Mouse (Mus musculus) forebrain, embryonic 13.5 days (tissue): ENCODE measurements around the gene Maml2. TPM values are rescaled to one million over a fixed set of nuclear protein-coding genes. Genes with fewer than 3 reads are reported as not detected.

Source experiments
- ATAC-seq: fragments of 200-750 bp; cut with Nextera tagmentation; 2 replicates; pipeline ENCODE4 v1.8.0; 2017
- H3K27ac ChIP-seq: fragments of 300-500 bp; sonication (generic); 2 replicates; pipeline ENCODE4 v1.5.1; 2015; ENCODE audit warnings: inconsistent platforms, mild to moderate bottlenecking, moderate library complexity
- H3K27me3 ChIP-seq: fragments of 300-500 bp; sonication (generic); 2 replicates; pipeline ENCODE4 v1.6.1; 2015; ENCODE audit warnings: mild to moderate bottlenecking, inconsistent platforms
- H3K36me3 ChIP-seq: fragments of 300-500 bp; sonication (generic); 2 replicates; pipeline ENCODE4 v1.6.1; 2015; ENCODE audit warnings: mild to moderate bottlenecking, inconsistent platforms; ENCODE audit not compliant: poor library complexity, severe bottlenecking
- H3K4me1 ChIP-seq: fragments of 300-500 bp; sonication (generic); 2 replicates; pipeline ENCODE4 v1.6.1; 2015; ENCODE audit warnings: inconsistent platforms
- H3K4me2 ChIP-seq: fragments of 300-500 bp; sonication (generic); 2 replicates; pipeline ENCODE4 v1.6.1; 2015; ENCODE audit warnings: inconsistent platforms, mild to moderate bottlenecking, moderate library complexity
- H3K4me3 ChIP-seq: fragments of 300-500 bp; sonication (generic); 2 replicates; pipeline ENCODE4 v1.5.1; 2015; ENCODE audit warnings: mild to moderate bottlenecking, inconsistent platforms
- H3K9ac ChIP-seq: fragments of 300-500 bp; sonication (generic); 2 replicates; pipeline ENCODE4 v1.6.1; 2015; ENCODE audit warnings: mild to moderate bottlenecking, inconsistent platforms
- H3K9me3 ChIP-seq: fragments of 300-500 bp; sonication (generic); replicated peaks from 2 replicates; pipeline ENCODE4 v1.6.1; 2016; ENCODE audit warnings: inconsistent platforms
- WGBS: fragments of 180-500 bp; shearing (Covaris S2); methylation state at CpG from one replicate; pipeline ENCODE4 v1.1.7; 2015; 5-methylcytosine and 5-hydroxymethylcytosine counted together
- polyA plus RNA-seq: library from polyadenylated mRNA; unstranded; fragments of >200 nt; fragmentation: Nextera tagmentation; extraction: Ambion mirVana; gene quantifications from 2 replicates; pipeline ENCODE4 v1.2.1, GENCODE M21; 2015

The Maml2 gene
- polyA plus RNA-seq, 1 experiment from 2014 or later, result 8.8 TPM

DNA sequence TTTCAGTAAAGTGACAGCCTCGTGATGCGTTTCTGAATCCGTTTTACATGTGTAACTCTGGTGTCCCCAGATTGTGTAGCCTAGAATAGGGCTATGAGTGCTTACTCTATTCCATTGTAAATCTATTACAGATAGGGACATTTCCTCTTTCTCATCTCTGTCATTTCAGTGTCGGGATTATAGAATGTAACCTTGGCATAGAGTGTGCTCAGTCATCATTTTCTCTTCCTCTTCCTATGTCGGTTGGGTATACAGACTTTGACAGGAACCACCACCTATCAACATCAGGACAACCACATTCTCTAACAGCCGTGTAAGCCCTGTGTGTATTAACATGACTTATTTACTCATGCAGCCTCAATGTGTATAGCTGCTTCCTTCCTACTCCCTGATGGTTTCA lies 248.0 kb downstream of the Maml2 start:
- no peak overlapping the region for H3K9ac ChIP-seq
- H3K4me1 ChIP-seq, result peaks cover 31% of the 10 kb centered on the region
- no peak overlapping the region for H3K27ac ChIP-seq
- no peak overlapping the region for H3K4me2 ChIP-seq
- no peak overlapping the region for H3K4me3 ChIP-seq
- no peaks in the 10 kb centered on the region for H3K27me3 ChIP-seq
- WGBS, result 82% methylated on average over 6 of the region's 6 CpGs
- no peak for ATAC-seq
- H3K9me3 ChIP-seq, result no peaks in the 10 kb centered on the region
- no peaks in the 10 kb centered on the region for H3K36me3 ChIP-seq

DNA sequence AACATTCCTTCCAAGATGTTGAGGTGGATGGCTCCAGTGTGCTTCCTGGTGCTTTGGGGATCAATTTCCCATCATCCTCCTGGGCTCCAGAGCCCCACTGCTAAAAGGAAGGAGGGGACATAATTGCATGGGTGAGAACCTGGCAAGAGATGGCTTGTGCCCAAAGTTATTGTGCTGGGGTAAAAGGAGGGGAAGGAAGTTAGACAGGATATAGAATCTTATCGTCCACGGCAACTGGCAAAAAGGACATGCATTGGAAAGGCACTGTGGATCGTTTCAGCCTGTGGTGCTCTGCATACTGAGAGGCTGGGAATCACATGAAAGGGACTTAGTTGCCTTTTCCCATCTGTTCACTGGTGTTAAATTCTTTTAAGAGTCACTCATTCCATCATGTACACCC lies 252.2 kb downstream of the Maml2 start:
- peaks cover 16% of the 10 kb centered on the region for H3K4me1 ChIP-seq
- no peak overlapping the region for H3K27ac ChIP-seq
- WGBS, result 63% methylated on average over 3 of the region's 3 CpGs
- ATAC-seq, result no peak
- H3K4me2 ChIP-seq, result no peak overlapping the region
- H3K27me3 ChIP-seq, result no peaks in the 10 kb centered on the region
- H3K36me3 ChIP-seq, result no peaks in the 10 kb centered on the region
- no peaks in the 10 kb centered on the region for H3K9me3 ChIP-seq
- no peak overlapping the region for H3K9ac ChIP-seq
- H3K4me3 ChIP-seq, result no peak overlapping the region

DNA sequence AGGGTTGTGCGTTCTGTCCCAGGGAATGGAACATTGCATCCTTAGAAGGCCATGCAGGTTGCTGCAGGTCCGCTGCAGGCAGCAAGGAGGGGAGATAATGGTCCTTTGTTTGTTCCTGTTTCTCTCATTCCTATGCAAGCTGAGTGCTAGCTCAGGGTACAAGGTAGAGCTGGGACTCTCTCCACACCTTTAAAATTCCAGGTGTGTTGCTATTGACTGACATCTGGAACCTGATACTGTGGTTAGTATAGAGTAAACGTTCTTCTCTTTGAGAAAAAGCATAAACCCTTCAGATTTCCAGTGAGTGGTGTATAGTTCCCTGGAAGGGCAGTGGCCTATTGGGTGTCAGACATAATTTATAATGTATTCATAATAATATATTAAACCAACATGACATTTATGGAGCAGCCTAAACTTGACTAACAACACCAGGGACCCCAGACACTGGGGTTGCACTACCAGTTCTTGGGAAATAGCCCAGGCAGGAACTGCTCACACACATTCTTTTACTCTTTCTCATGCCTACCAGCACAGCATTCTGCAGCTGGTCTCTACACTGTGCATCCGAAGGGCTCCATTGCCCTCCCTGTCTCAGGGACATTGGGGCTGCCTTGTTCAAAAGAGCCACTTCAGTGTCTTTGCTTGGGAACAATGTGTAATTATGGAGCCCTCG lies 254.8 kb downstream of the Maml2 start:
- 69% methylated on average over 5 of the region's 5 CpGs for WGBS
- no peaks in the 10 kb centered on the region for H3K27me3 ChIP-seq

DNA sequence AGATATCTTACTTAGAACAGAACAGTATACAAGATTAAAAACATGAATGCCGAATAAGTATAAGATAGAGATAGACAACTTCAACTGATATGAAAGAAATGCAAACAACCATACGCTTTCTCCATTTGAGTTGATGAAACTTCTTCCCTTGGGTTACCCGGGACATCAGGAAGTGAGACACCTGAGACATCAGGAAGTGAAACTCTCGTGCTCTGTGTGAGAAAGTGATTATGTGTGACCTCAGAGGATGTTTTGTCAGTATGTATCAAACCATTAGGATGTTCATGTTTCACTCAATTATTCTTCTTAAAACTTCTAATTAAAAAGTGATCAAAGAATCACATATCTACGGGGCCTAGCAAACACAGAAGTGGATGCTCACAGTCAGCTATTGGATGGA lies 257.0 kb downstream of the Maml2 start:
- no peak overlapping the region for H3K9ac ChIP-seq
- H3K27ac ChIP-seq, result no peak overlapping the region
- H3K4me3 ChIP-seq, result no peak overlapping the region
- H3K9me3 ChIP-seq, result no peaks in the 10 kb centered on the region
- H3K36me3 ChIP-seq, result no peaks in the 10 kb centered on the region
- peaks cover 11% of the 10 kb centered on the region for H3K4me1 ChIP-seq
- no peak for ATAC-seq
- no peak overlapping the region for H3K4me2 ChIP-seq
- WGBS, result 91% methylated on average over 5 of the region's 5 CpGs
- no peaks in the 10 kb centered on the region for H3K27me3 ChIP-seq

More for the DNA sequence above, 254.8 kb downstream of the Maml2 start:
- no peak overlapping the region for H3K4me3 ChIP-seq
- H3K36me3 ChIP-seq, result no peaks in the 10 kb centered on the region
- no peak overlapping the region for H3K27ac ChIP-seq
- H3K4me1 ChIP-seq, result peaks cover 24% of the 10 kb centered on the region
- H3K9me3 ChIP-seq, result no peaks in the 10 kb centered on the region
- ATAC-seq, result no peak
- no peak overlapping the region for H3K4me2 ChIP-seq
- H3K9ac ChIP-seq, result no peak overlapping the region

DNA sequence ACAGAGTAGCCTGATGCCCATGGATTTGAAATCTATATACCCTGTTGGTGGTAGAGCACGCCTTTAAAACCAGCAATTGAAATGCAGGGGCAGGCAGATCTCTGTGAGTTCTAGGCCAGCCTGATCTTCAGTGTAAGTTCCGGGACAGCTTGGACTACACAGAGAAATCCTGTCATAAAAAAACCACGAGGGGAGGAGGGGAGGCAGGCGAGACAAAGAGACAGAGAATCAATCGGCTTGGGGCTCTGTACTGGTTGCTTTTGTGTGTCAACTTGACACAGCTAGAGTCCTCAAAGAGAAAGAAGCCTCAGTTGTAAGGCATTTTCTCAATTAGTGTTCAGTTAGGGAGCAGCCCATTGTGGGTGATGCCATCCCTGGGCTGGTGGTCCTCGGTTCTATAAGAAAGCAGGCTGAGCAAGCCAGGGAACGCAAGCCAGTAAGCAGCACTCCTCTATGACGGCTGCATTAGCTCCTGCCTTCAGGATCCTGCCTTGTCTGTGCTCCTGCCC lies 258.3 kb downstream of the Maml2 start:
- WGBS, result 22% methylated on average over 8 of the region's 8 CpGs
- peaks cover 8% of the 10 kb centered on the region; the same call in 1 of the 2 replicates for H3K4me1 ChIP-seq
- no peak overlapping the region for H3K9ac ChIP-seq
- no peaks in the 10 kb centered on the region for H3K36me3 ChIP-seq
- ATAC-seq, result no peak
- H3K9me3 ChIP-seq, result no peaks in the 10 kb centered on the region
- H3K4me2 ChIP-seq, result no peak overlapping the region
- no peak overlapping the region for H3K4me3 ChIP-seq
- no peaks in the 10 kb centered on the region for H3K27me3 ChIP-seq
- no peak overlapping the region for H3K27ac ChIP-seq

DNA sequence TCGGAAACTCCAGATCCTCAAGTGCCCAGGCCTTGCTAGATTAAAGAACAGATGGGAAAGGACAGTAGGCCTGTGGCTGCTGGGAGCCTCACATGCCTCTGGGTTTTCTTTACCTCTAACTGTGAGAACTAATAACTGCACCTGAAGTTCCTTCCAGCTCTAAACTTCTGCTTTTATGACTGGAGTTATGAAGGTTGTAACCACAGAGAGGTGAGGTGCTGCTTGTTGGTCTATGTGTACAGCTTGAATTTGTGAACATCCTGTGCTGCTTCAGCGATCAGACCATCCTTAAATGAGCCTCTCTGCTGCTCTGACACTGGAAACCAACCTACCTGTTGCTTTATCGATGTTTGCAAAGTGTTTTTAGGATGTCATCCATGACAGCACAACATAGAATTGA lies 258.9 kb downstream of the Maml2 start:
- no peaks in the 10 kb centered on the region for H3K9me3 ChIP-seq
- H3K27ac ChIP-seq, result no peak overlapping the region
- H3K27me3 ChIP-seq, result no peaks in the 10 kb centered on the region
- H3K36me3 ChIP-seq, result no peaks in the 10 kb centered on the region
- no peak overlapping the region for H3K4me3 ChIP-seq
- no peak overlapping the region for H3K4me2 ChIP-seq
- H3K9ac ChIP-seq, result no peak overlapping the region
- no peak for ATAC-seq
- H3K4me1 ChIP-seq, result peaks cover 8% of the 10 kb centered on the region; the same call in 1 of the 2 replicates
- WGBS, result 94% methylated on average over 3 of the region's 3 CpGs

DNA sequence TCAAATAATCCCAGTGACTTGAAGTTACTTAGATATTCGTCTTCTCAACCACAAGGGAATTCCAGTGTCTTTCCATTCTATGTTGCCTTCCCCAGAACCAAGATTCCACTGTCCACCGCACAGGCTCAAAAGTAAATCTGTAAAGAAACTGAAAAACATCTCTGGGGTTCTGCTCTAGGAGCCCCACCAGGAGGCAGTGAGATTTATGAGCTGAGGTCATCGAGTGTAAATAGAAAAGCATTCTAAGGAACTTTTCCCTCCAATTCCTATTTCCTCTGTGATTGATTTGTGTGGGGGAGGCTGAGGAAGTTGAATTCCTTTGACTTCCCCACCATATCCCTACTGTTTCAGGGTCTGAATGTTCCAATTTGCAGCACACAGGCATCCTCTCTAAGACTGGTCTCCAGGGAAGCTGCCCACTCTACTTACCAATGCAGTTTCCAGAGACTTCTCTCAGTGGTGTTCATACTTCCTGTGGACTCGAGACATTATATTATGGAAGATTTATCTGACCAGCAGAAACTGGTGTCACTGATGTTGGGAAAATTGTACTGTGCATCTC lies 261.1 kb downstream of the Maml2 start:
- H3K36me3 ChIP-seq, result no peaks in the 10 kb centered on the region
- H3K27me3 ChIP-seq, result no peaks in the 10 kb centered on the region
- H3K4me2 ChIP-seq, result no peak overlapping the region
- no peak overlapping the region for H3K4me3 ChIP-seq
- peaks cover 15% of the 10 kb centered on the region for H3K4me1 ChIP-seq
- H3K27ac ChIP-seq, result no peak overlapping the region
- H3K9ac ChIP-seq, result no peak overlapping the region
- ATAC-seq, result no peak
- no peaks in the 10 kb centered on the region for H3K9me3 ChIP-seq
- WGBS, result 86% methylated on average over 4 of the region's 4 CpGs

DNA sequence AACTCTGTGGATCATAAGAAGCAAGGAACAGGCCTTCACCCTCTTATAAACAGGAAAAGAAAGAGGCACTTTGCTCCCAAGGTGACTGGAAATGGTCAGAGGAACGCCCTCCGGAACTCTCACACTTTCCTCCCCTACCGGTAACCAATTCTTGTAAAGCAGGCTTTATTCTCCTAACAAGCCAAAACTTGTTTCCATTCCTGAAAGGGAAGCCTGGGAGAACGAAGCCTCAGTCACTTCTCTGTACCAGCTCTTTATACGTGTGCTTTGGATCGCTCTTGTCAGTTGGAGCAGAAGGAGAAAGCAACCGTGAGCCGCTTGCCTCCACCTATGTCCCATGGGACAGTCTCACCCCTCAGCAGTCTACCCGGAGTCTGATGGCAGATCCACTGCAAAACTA lies 262.9 kb downstream of the Maml2 start:
- ATAC-seq, result no peak
- Histone ChIP-seq H3K4me1 (peaks cover 26% of the 10 kb centered on the region), H3K4me3 (no peak overlapping the region), H3K36me3 (no peaks in the 10 kb centered on the region), H3K9ac (no peak overlapping the region), H3K4me2 (no peak overlapping the region), H3K9me3 (no peaks in the 10 kb centered on the region), H3K27me3 (no peaks in the 10 kb centered on the region), H3K27ac (no peak overlapping the region)
- WGBS, result 86% methylated on average over 9 of the region's 9 CpGs

DNA sequence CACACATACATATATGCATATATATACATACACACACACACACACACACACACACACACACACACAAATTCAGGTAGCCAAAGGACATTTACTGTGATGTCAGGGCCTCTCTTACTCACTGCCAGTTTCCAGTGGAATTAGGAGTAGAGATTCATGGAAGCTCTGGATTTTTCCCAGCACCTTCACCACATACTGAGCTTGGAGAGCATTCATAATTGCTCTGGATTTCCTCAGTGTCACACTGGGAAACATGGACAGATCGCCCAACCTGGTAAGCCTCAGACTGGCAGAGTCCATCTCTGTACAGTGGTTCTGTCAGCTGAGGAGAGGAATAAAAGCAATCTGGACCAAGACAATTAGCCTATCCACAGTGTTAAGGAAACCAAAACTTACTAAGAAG lies 263.6 kb downstream of the Maml2 start:
- WGBS, result 88% methylated on average over 1 of the region's 1 CpGs
- Histone ChIP-seq H3K9me3 (no peaks in the 10 kb centered on the region), H3K4me1 (peaks cover 21% of the 10 kb centered on the region), H3K4me2 (no peak overlapping the region), H3K36me3 (no peaks in the 10 kb centered on the region), H3K9ac (no peak overlapping the region), H3K27me3 (no peaks in the 10 kb centered on the region), H3K27ac (no peak overlapping the region), H3K4me3 (no peak overlapping the region)
- no peak for ATAC-seq

DNA sequence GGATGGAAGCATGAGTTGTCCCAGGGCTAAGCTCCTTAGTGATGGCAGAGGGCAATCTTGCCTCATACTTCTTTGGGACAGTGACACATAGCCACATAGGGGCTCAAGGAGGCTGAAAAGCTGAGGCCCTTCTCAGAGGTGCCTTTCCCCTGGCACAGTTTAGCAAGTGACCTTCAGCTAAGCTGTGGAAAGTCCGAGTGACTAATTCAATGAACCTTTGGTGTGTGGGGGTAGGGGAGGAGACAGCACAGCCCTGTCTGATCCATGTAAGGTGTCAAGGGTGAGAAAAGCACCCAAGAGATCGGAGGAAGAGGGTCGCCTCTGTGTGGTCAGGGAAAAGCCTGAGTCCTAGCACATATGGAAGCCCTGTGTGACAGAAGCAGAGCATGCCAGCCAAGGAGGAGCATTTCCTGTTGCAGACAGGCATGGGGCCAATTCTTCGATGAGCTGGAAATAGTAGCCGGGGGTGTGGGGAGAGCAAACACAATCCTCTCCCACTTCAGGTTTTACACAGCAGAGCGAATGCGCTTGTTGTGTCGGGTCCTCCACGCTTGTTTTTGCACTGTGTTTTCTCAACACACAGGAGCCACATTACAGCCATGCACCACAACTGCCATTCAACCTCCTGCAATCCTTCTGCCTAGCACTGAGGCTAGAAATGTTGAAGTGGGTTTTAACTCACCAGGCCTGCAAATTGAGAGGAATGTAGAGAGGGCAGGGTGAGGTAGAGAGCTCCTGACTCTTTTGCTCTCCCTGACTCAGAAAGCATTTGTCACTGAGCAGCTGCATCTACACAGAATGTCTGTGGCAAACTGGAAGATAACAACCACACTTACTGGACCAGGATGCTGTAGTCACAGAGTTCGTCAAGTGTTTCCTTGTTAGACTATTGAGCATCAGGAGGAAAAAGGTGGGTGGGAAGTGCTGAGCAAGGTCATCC lies 266.0 kb downstream of the Maml2 start:
- H3K9ac ChIP-seq, result no peak overlapping the region
- peaks cover 21% of the 10 kb centered on the region for H3K4me1 ChIP-seq
- 59% methylated on average over 10 of the region's 10 CpGs for WGBS
- no peak for ATAC-seq
- H3K36me3 ChIP-seq, result no peaks in the 10 kb centered on the region
- H3K4me3 ChIP-seq, result no peak overlapping the region
- H3K27me3 ChIP-seq, result no peaks in the 10 kb centered on the region
- no peaks in the 10 kb centered on the region for H3K9me3 ChIP-seq
- no peak overlapping the region for H3K27ac ChIP-seq
- no peak overlapping the region for H3K4me2 ChIP-seq

DNA sequence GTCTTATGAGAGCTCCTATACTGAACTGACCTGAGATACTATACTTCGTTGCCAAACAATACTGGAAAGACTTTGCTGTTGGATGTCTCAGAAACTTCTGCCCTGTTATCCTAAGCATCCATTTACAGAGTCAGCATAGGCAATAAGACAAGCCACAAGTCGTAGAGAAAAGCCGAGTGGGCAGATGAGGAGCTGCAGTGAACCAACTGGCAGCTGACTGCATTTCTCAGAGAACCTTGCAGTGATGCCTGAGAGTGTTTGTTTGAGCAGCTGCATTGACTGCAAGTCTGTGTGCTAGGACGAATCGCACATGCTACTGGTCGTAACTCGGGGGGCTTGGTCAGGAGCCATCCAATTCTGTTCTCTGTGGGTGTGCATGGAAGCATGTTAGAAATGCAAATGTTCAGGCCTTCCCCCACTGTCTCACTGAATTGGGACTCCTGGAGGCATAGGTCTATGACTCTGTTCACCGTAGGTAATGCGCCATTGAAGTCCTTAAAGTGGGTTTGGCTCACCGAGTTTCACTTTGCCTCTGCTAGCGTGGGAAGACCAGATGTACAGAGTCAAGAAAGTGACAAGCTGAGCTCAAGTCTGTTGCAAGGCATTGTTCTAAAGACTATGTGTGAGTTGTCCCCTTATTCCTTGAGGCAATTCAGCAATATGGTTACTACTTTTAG lies 267.7 kb downstream of the Maml2 start:
- WGBS, result 54% methylated on average over 11 of the region's 11 CpGs
- H3K36me3 ChIP-seq, result no peaks in the 10 kb centered on the region
- ATAC-seq, result no peak
- no peaks in the 10 kb centered on the region for H3K9me3 ChIP-seq
- H3K4me1 ChIP-seq, result peaks cover 21% of the 10 kb centered on the region
- no peak overlapping the region for H3K9ac ChIP-seq
- H3K4me3 ChIP-seq, result no peak overlapping the region
- no peaks in the 10 kb centered on the region for H3K27me3 ChIP-seq
- no peak overlapping the region for H3K4me2 ChIP-seq
- H3K27ac ChIP-seq, result no peak overlapping the region
